Mouse (Mus musculus) liver, embryonic 15.5 days (tissue): ENCODE data around the gene Gipc1. TPM values are rescaled to one million over a fixed set of nuclear protein-coding genes. Genes with fewer than 3 reads are reported as not detected.

Experiments
- ATAC-seq: fragments of 200-750 bp; cut with Nextera tagmentation; 2 replicates; pipeline ENCODE4 v1.8.0; 2017; ENCODE audit warnings: moderate number of reproducible peaks, mild to moderate bottlenecking, moderate library complexity; ENCODE audit not compliant: insufficient read depth
- H3K27ac ChIP-seq: fragments of 300-500 bp; sonication (generic); replicated peaks from 2 replicates; pipeline ENCODE4 v1.5.1; 2015; ENCODE audit warnings: mild to moderate bottlenecking, inconsistent platforms
- H3K27me3 ChIP-seq: fragments of 300-500 bp; sonication (generic); 2 replicates; pipeline ENCODE4 v1.6.1; 2015; ENCODE audit warnings: mild to moderate bottlenecking, inconsistent platforms
- H3K36me3 ChIP-seq: fragments of 300-500 bp; sonication (generic); replicated peaks from 2 replicates; pipeline ENCODE4 v1.6.1; 2015; ENCODE audit warnings: moderate library complexity, mild to moderate bottlenecking, inconsistent platforms
- H3K4me1 ChIP-seq: fragments of 300-500 bp; sonication (generic); replicated peaks from 2 replicates; pipeline ENCODE4 v1.6.1; 2015; ENCODE audit warnings: inconsistent platforms
- H3K4me2 ChIP-seq: fragments of 300-500 bp; sonication (generic); 2 replicates; pipeline ENCODE4 v1.6.1; 2015; ENCODE audit warnings: moderate library complexity, mild to moderate bottlenecking, inconsistent platforms
- H3K4me3 ChIP-seq: fragments of 300-500 bp; sonication (generic); replicated peaks from 2 replicates; pipeline ENCODE4 v1.5.1; 2015; ENCODE audit warnings: mild to moderate bottlenecking, inconsistent platforms
- H3K9ac ChIP-seq: fragments of 300-500 bp; sonication (generic); 2 replicates; pipeline ENCODE4 v1.6.1; 2015; ENCODE audit warnings: moderate library complexity, mild to moderate bottlenecking, inconsistent platforms
- H3K9me3 ChIP-seq: fragments of 300-500 bp; sonication (generic); replicated peaks from 2 replicates; pipeline ENCODE4 v1.6.1; 2016; ENCODE audit warnings: inconsistent platforms
- WGBS: fragments of 180-500 bp; shearing (Covaris S2); methylation state at CpG from one replicate; pipeline ENCODE4 v1.1.7; 2015; ENCODE audit warnings: mixed read lengths; ENCODE audit not compliant: insufficient replicate concordance; 5-methylcytosine and 5-hydroxymethylcytosine counted together
- polyA plus RNA-seq: library from polyadenylated mRNA; unstranded; fragments of >200 nt; fragmentation: Nextera tagmentation; extraction: Ambion mirVana; gene quantifications from 2 replicates; pipeline ENCODE4 v1.2.1, GENCODE M21; 2015

Gene Gipc1
- polyA plus RNA-seq, 1 experiment from 2014 or later, result 49.8 TPM

GRCm38 (mm10) chr8:83699566-83699965 lies 47.1 kb downstream of the Gipc1 start:
- Histone ChIP-seq H3K4me1 (peaks cover 52% of the 10 kb centered on the region), H3K4me2 (peak overlapping the region; percentile 99), H3K36me3 (no peaks in the 10 kb centered on the region), H3K9me3 (no peaks in the 10 kb centered on the region), H3K27me3 (no peaks in the 10 kb centered on the region), H3K27ac (peak overlapping the region; percentile 81), H3K4me3 (peak overlapping the region; percentile 82), H3K9ac (peak overlapping the region; percentile 90)
- WGBS, result 15% methylated on average over 9 of the region's 9 CpGs
- ATAC-seq, result no peak

- 59% methylated on average over 9 of the region's 9 CpGs for WGBS
- peaks cover 42% of the 10 kb centered on the region for H3K4me1 ChIP-seq
- peak overlapping the region; percentile 99; the same call in 1 of the 2 replicates for H3K4me2 ChIP-seq
- no peak overlapping the region for H3K9ac ChIP-seq
- no peaks in the 10 kb centered on the region for H3K36me3 ChIP-seq
- H3K27ac ChIP-seq, result 0 out of 2 replicates have a peak overlapping the region, but pooled peaks have one; percentile 81
- no peaks in the 10 kb centered on the region for H3K9me3 ChIP-seq
- no peak for ATAC-seq
- no peak overlapping the region for H3K4me3 ChIP-seq
- H3K27me3 ChIP-seq, result no peaks in the 10 kb centered on the region
Observed at GRCm38 (mm10) chr8:83700423-83701085, 48.1 kb downstream of the Gipc1 start.

GRCm38 (mm10) chr8:83703426-83703825 lies 50.9 kb downstream of the Gipc1 start:
- Histone ChIP-seq H3K4me1 (peaks cover 20% of the 10 kb centered on the region), H3K4me2 (no peak overlapping the region), H3K9me3 (no peaks in the 10 kb centered on the region), H3K36me3 (no peaks in the 10 kb centered on the region), H3K4me3 (no peak overlapping the region), H3K27me3 (peaks cover 4% of the 10 kb centered on the region; the same call in 1 of the 2 replicates), H3K9ac (no peak overlapping the region), H3K27ac (no peak overlapping the region)
- WGBS, result 68% methylated on average over 4 of the region's 4 CpGs
- no peak for ATAC-seq

- no peaks in the 10 kb centered on the region for H3K36me3 ChIP-seq
- no peaks in the 10 kb centered on the region for H3K4me1 ChIP-seq
- H3K9me3 ChIP-seq, result no peaks in the 10 kb centered on the region
- no peak overlapping the region for H3K4me3 ChIP-seq
- H3K4me2 ChIP-seq, result no peak overlapping the region
- no peak overlapping the region for H3K9ac ChIP-seq
- no peak overlapping the region for H3K27ac ChIP-seq
- no peak for ATAC-seq
- 42% methylated on average over 5 of the region's 5 CpGs for WGBS
- H3K27me3 ChIP-seq, result peaks cover 4% of the 10 kb centered on the region; the same call in 1 of the 2 replicates
Observed at GRCm38 (mm10) chr8:83706411-83706810, 53.9 kb downstream of the Gipc1 start.

GRCm38 (mm10) chr8:83707554-83707953 lies 55.1 kb downstream of the Gipc1 start:
- 59% methylated on average over 8 of the region's 8 CpGs for WGBS
- Histone ChIP-seq H3K9me3 (no peaks in the 10 kb centered on the region), H3K9ac (no peak overlapping the region), H3K27me3 (peaks cover 4% of the 10 kb centered on the region; the same call in 1 of the 2 replicates), H3K4me1 (no peaks in the 10 kb centered on the region), H3K36me3 (no peaks in the 10 kb centered on the region), H3K4me3 (no peak overlapping the region), H3K27ac (no peak overlapping the region), H3K4me2 (no peak overlapping the region)
- ATAC-seq, result no peak

Other genes with a start within 250 kb of the Gipc1 start
- gene Scoc, start 194.3 kb upstream of the Gipc1 start, polyA plus RNA-seq, result 45.8 and 53.8 TPM in 2 replicates
- not detected in 2 replicates for gene Olfr370, start 116.9 kb upstream of the Gipc1 start, polyA plus RNA-seq
- gene Ndufb7, start 86.0 kb upstream of the Gipc1 start, polyA plus RNA-seq, result 231 and 237 TPM in 2 replicates
- gene Tecr, start 44.7 kb upstream of the Gipc1 start, polyA plus RNA-seq, result 329 and 344 TPM in 2 replicates
- gene Dnajb1, start 44.5 kb upstream of the Gipc1 start, polyA plus RNA-seq, result 52.7 and 56.0 TPM in 2 replicates
- gene Ptger1, start 14.0 kb downstream of the Gipc1 start, polyA plus RNA-seq, result 0.36 and 0.48 TPM in 2 replicates
- 11.3 and 12.8 TPM in 2 replicates for gene Pkn1, start 46.5 kb downstream of the Gipc1 start, polyA plus RNA-seq
- gene Ddx39, start 62.5 kb downstream of the Gipc1 start, polyA plus RNA-seq, result 184 and 189 TPM in 2 replicates
- gene Adgre5, start 88.6 kb downstream of the Gipc1 start, polyA plus RNA-seq, result 13.4 and 15.4 TPM in 2 replicates
- gene Adgrl1, start 247.4 kb downstream of the Gipc1 start, polyA plus RNA-seq, result 1.1 and 1.6 TPM in 2 replicates